Mouse (Mus musculus) retina, adult 2 months (tissue): Measurements from ENCODE around the gene Gchfr.
A peak's percentile ranks its signal among the peaks of the same experiment; 100 is the strongest.

Experiments used
- DNase-seq: peaks from one replicate; pipeline ENCODE4 v3.0.0-alpha.2; 2012; ENCODE audit warnings: low read depth, low spot score

Gene Gchfr

GRCm38 (mm10) chr2:119173991-119174651, 6.5 kb downstream of the Gchfr start, which contains the start of gene Gm14137:
Gene Gm14137, plus strand, starts transcription at chr2:119174509.
- DNase-seq = no peak

GRCm38 (mm10) chr2:119174866-119175265, 7.3 kb downstream of the Gchfr start:
- DNase-seq = no peak

- DNase-seq = no peak
These were observed 8.0 kb downstream of the Gchfr start for GRCm38 (mm10) chr2:119175614-119176013.

- no peak for DNase-seq
These were observed 9.2 kb downstream of the Gchfr start for GRCm38 (mm10) chr2:119176761-119177160.

- DNase-seq = no peak
These were observed 9.9 kb downstream of the Gchfr start for GRCm38 (mm10) chr2:119177384-119177939.

- no peak for DNase-seq
These were observed 15.3 kb downstream of the Gchfr start for GRCm38 (mm10) chr2:119182914-119183313.

GRCm38 (mm10) chr2:119189029-119189710, 21.6 kb downstream of the Gchfr start:
- peak; percentile 66 for DNase-seq

GRCm38 (mm10) chr2:119190969-119191368, 23.4 kb downstream of the Gchfr start:
- DNase-seq = no peak

- DNase-seq = no peak
These were observed 26.6 kb downstream of the Gchfr start for GRCm38 (mm10) chr2:119194140-119194539.

- no peak for DNase-seq
These were observed 28.9 kb downstream of the Gchfr start for GRCm38 (mm10) chr2:119196316-119197108.

- no peak for DNase-seq
These were observed 29.9 kb downstream of the Gchfr start for GRCm38 (mm10) chr2:119197493-119197892.

- DNase-seq = no peak
These were observed 30.5 kb downstream of the Gchfr start for GRCm38 (mm10) chr2:119198049-119198448.

- DNase-seq = no peak
These were observed 31.4 kb downstream of the Gchfr start for GRCm38 (mm10) chr2:119198934-119199333.

- no peak for DNase-seq
These were observed 35.4 kb downstream of the Gchfr start for GRCm38 (mm10) chr2:119202914-119203453.

GRCm38 (mm10) chr2:119203871-119204460, 36.4 kb downstream of the Gchfr start:
- DNase-seq = no peak

- no peak for DNase-seq
These were observed 40.4 kb downstream of the Gchfr start for GRCm38 (mm10) chr2:119207961-119208343.

- peak; percentile 83 for DNase-seq
These were observed 41.0 kb downstream of the Gchfr start, which contains the start of the genes Zfyve19 and Dnajc17 for GRCm38 (mm10) chr2:119208344-119209175. Gene Zfyve19, plus strand, starts transcription at chr2:119208617. Gene Dnajc17, minus strand, starts transcription at chr2:119208795.

- DNase-seq = no peak
These were observed 41.6 kb downstream of the Gchfr start for GRCm38 (mm10) chr2:119209176-119209507.
